Mouse (Mus musculus) adrenal gland, postnatal 10 days (tissue): ENCODE data around the gene Plod3. TPM values are rescaled to one million over a fixed set of nuclear protein-coding genes. Genes with fewer than 3 reads are reported as not detected.
A peak's percentile ranks its signal among the peaks of the same experiment; 100 is the strongest.

Source experiments
- DNase-seq: peaks from one replicate; pipeline ENCODE4 v3.0.0; 2021; ENCODE audit warnings: mixed read lengths
- total RNA-seq, 2 experiments: library from RNA; stranded (reverse); gene quantifications; 2 replicates each; pipeline ENCODE4 v1.2.3; 2021

The Plod3 gene
- total RNA-seq, 2 experiments from 2014 or later, result 43.5 to 49.6 TPM

GRCm38 (mm10) chr5:136962966-136963540 lies 23.8 kb upstream of the Plod3 start:
- no peak for DNase-seq

GRCm38 (mm10) chr5:136965210-136965609 lies 21.6 kb upstream of the Plod3 start:
- DNase-seq, result no peak

- DNase-seq, result no peak
These were observed 21.1 kb upstream of the Plod3 start for GRCm38 (mm10) chr5:136965686-136966085.

GRCm38 (mm10) chr5:136966331-136966730 lies 20.5 kb upstream of the Plod3 start, which contains the start of gene Cldn15:
Cldn15 (plus strand) TSS chr5:136966616.
- DNase-seq, result peak; percentile 52

GRCm38 (mm10) chr5:136966861-136967455 lies 19.9 kb upstream of the Plod3 start:
- DNase-seq, result no peak

GRCm38 (mm10) chr5:136967592-136967991 lies 19.2 kb upstream of the Plod3 start:
- DNase-seq, result peak; percentile 71

GRCm38 (mm10) chr5:136970703-136971102 lies 16.1 kb upstream of the Plod3 start:
- DNase-seq, result peak; percentile 85

- no peak for DNase-seq
These were observed 13.1 kb upstream of the Plod3 start for GRCm38 (mm10) chr5:136973670-136974069.

- DNase-seq, result no peak
These were observed 9.1 kb upstream of the Plod3 start for GRCm38 (mm10) chr5:136977769-136978168.

GRCm38 (mm10) chr5:136979762-136980161 lies 7.1 kb upstream of the Plod3 start:
- DNase-seq, result no peak

GRCm38 (mm10) chr5:136980974-136981373 lies 5.8 kb upstream of the Plod3 start:
- no peak for DNase-seq

GRCm38 (mm10) chr5:136982338-136982930 lies 4.4 kb upstream of the Plod3 start:
- peak; percentile 66 for DNase-seq

GRCm38 (mm10) chr5:136984828-136985227 lies 2.0 kb upstream of the Plod3 start:
- DNase-seq, result no peak

GRCm38 (mm10) chr5:136987138-136987933 lies 517 bp downstream of the Plod3 start:
- peak; percentile 83 for DNase-seq

GRCm38 (mm10) chr5:136987934-136988271 lies 1.1 kb downstream of the Plod3 start, which contains the start of gene Znhit1:
Znhit1 (minus strand) TSS chr5:136988021.
- no peak for DNase-seq

GRCm38 (mm10) chr5:136988420-136988819 lies 1.6 kb downstream of the Plod3 start:
- DNase-seq, result peak; percentile 46

GRCm38 (mm10) chr5:136989801-136990200 lies 3.0 kb downstream of the Plod3 start:
- no peak for DNase-seq

GRCm38 (mm10) chr5:136999449-136999848 lies 12.6 kb downstream of the Plod3 start:
- DNase-seq, result no peak

- no peak for DNase-seq
These were observed 13.8 kb downstream of the Plod3 start for GRCm38 (mm10) chr5:137000612-137001011.

- no peak for DNase-seq
These were observed 20.5 kb downstream of the Plod3 start for GRCm38 (mm10) chr5:137007276-137007675.

- peak; percentile 78 for DNase-seq
These were observed 23.2 kb downstream of the Plod3 start for GRCm38 (mm10) chr5:137009988-137010387.

GRCm38 (mm10) chr5:137012401-137012950 lies 25.7 kb downstream of the Plod3 start:
- DNase-seq, result peak; percentile 41

GRCm38 (mm10) chr5:137015913-137016312 lies 29.1 kb downstream of the Plod3 start:
- DNase-seq, result peak; percentile 50
